Mouse (Mus musculus): Measurements from ENCODE around the gene Vhl. TPM values are rescaled to one million over a fixed set of nuclear protein-coding genes. Genes with fewer than 3 reads are reported as not detected.

The Vhl gene
- total and polyA plus RNA-seq, 3 experiments: 12.0 to 12.5 TPM; not detected in 1

- H3K27me3 ChIP-seq (ENCODE audit: control insufficient read depth in 1 of 2, insufficient read depth in 2 of 2, low read length in 2 of 2): no peaks in the 10 kb centered on the region
- DNase-seq (ENCODE audit: low read depth, low spot score): no peak
- peak overlapping the region; percentile 85 for H3K9ac ChIP-seq (ENCODE audit: control insufficient read depth, low read depth, low read length, poor library complexity, severe bottlenecking)
- peak overlapping the region; percentile 82 to 86 for H3K4me3 ChIP-seq (ENCODE audit: control insufficient read depth in 1 of 2, insufficient read depth in 1 of 2, low read depth in 2 of 2, low read length in 2 of 2)
- peaks cover 3 to 19% of the 10 kb centered on the region in 2 experiments; a peak in 3 of 4 replicates for H3K4me1 ChIP-seq (ENCODE audit: control insufficient read depth in 1 of 2, insufficient read depth in 2 of 2, low read length in 2 of 2)
- peak overlapping the region; percentile 22 for H3K27ac ChIP-seq (ENCODE audit: control insufficient read depth, low read depth, low read length)
- H3K36me3 ChIP-seq (ENCODE audit: control insufficient read depth in 1 of 2, insufficient read depth in 2 of 2, low read length in 2 of 2): peaks cover 4 to 18% of the 10 kb centered on the region in 2 experiments; a peak in 3 of 4 replicates
- H3K79me2 ChIP-seq (ENCODE audit: control insufficient read depth, insufficient read depth, low read length, poor library complexity): peaks cover 34% of the 10 kb centered on the region
- peak; percentile 29; the same call in 1 of the 2 replicates for TF ChIP-seq ELF1 (IDR thresholded peaks at IDR 0.05; ENCODE audit: low read depth, low read length)
- no peak for TF ChIP-seq TCF12 (IDR thresholded peaks at IDR 0.05; ENCODE audit: low read depth, low read length)
- no peak for TF ChIP-seq RCOR1 (IDR thresholded peaks at IDR 0.05; ENCODE audit: low read depth, low read length)
- TF ChIP-seq NELFE (IDR thresholded peaks at IDR 0.05; ENCODE audit: low read depth, low read length): no peak
- no peak for TF ChIP-seq NRF1 (IDR thresholded peaks at IDR 0.05; ENCODE audit: insufficient read depth, low read depth, low read length, poor library complexity, severe bottlenecking)
- peak; percentile 98 for TF ChIP-seq TBP (IDR thresholded peaks at IDR 0.05; ENCODE audit: low read depth, low read length)
- TF ChIP-seq CHD2 (IDR thresholded peaks at IDR 0.05; ENCODE audit: low read length): no peak
- TF ChIP-seq EP300 (IDR thresholded peaks at IDR 0.05; ENCODE audit: low read depth in 1 of 2, low read length in 2 of 2): no peak
- TF ChIP-seq USF1 (IDR thresholded peaks at IDR 0.05; ENCODE audit: low read depth, low read length): no peak
- TF ChIP-seq MXI1 (IDR thresholded peaks at IDR 0.05; ENCODE audit: low read depth, low read length): no peak
- H3K9me3 ChIP-seq (replicated peaks; ENCODE audit: insufficient read depth, low read length): no peaks in the 10 kb centered on the region
Observed at GRCm38 (mm10) chr6:113603993-113604392, 19.8 kb upstream of the Vhl start.

GRCm38 (mm10) chr6:113604432-113605223 is 19.1 kb upstream of the Vhl start, which contains the start of gene Brk1:
Gene Brk1, plus strand, starts transcription at chr6:113604772.
- peaks cover 37% of the 10 kb centered on the region for H3K79me2 ChIP-seq (ENCODE audit: control insufficient read depth, insufficient read depth, low read length, poor library complexity)
- H3K36me3 ChIP-seq (ENCODE audit: control insufficient read depth in 1 of 2, insufficient read depth in 2 of 2, low read length in 2 of 2): peaks cover 4 to 18% of the 10 kb centered on the region in 2 experiments; a peak in 3 of 4 replicates
- H3K9ac ChIP-seq (ENCODE audit: control insufficient read depth, low read depth, low read length, poor library complexity, severe bottlenecking): peak within 1 kb of the TSS; percentile 85
- peak within 1 kb of the TSS; percentile 58 for H3K27ac ChIP-seq (ENCODE audit: control insufficient read depth, low read depth, low read length)
- no peaks in the 10 kb centered on the region for H3K27me3 ChIP-seq (ENCODE audit: control insufficient read depth in 1 of 2, insufficient read depth in 2 of 2, low read length in 2 of 2)
- TF ChIP-seq MXI1 (IDR thresholded peaks at IDR 0.05; ENCODE audit: low read depth, low read length) (peak; percentile 23), GABPA (IDR thresholded peaks at IDR 0.05; ENCODE audit: low read depth, low read length) (no peak), POLR2AphosphoS2 (IDR thresholded peaks at IDR 0.05; ENCODE audit: low read length) (peak; percentile 68), TCF12 (IDR thresholded peaks at IDR 0.05; ENCODE audit: low read depth, low read length) (peak; percentile 32; the same call in 1 of the 2 replicates), ZC3H11A (IDR thresholded peaks at IDR 0.05; ENCODE audit: low read depth, low read length) (no peak), EP300 (IDR thresholded peaks at IDR 0.05; ENCODE audit: low read depth in 1 of 2, low read length in 2 of 2) (no peak), POLR2A (IDR thresholded peaks at IDR 0.05; ENCODE audit: control insufficient read depth in 1 of 2, insufficient read depth in 1 of 2, low read depth in 1 of 2, low read length in 2 of 2, poor library complexity in 1 of 2) (peak; percentile 52 to 90; a peak in 3 of 4 replicates), E2F4 (IDR thresholded peaks at IDR 0.05; ENCODE audit: borderline replicate concordance, low read depth, low read length) (no peak), CTCF (IDR thresholded peaks at IDR 0.05 in 2 of 3, conservative IDR thresholded peaks at IDR 0.05 in 1 of 3; ENCODE audit: control insufficient read depth in 1 of 3, insufficient read depth in 1 of 3, low read depth in 2 of 3, low read length in 3 of 3, poor library complexity in 1 of 3, severe bottlenecking in 1 of 3) (peak in 2 of 3 experiments; percentile 44 to 50; a peak in 4 of 6 replicates), NELFE (IDR thresholded peaks at IDR 0.05; ENCODE audit: low read depth, low read length) (peak; percentile 93), MYC (IDR thresholded peaks at IDR 0.05; ENCODE audit: low read depth, low read length) (no peak; the same call in 1 of the 2 replicates), ETS1 (IDR thresholded peaks at IDR 0.05; ENCODE audit: low read depth, low read length) (0 out of 2 replicates have a peak, but pooled peaks have one; percentile 27), GATA1 (IDR thresholded peaks at IDR 0.05; ENCODE audit: low read depth, low read length) (no peak), RCOR1 (IDR thresholded peaks at IDR 0.05; ENCODE audit: low read depth, low read length) (no peak), KAT2A (conservative IDR thresholded peaks at IDR 0.05; ENCODE audit: low read depth, low read length) (no peak; the same call in 1 of the 2 replicates), USF1 (IDR thresholded peaks at IDR 0.05; ENCODE audit: low read depth, low read length) (no peak), TBP (IDR thresholded peaks at IDR 0.05; ENCODE audit: low read depth, low read length) (peak; percentile 69), NRF1 (IDR thresholded peaks at IDR 0.05; ENCODE audit: insufficient read depth, low read depth, low read length, poor library complexity, severe bottlenecking) (peak; percentile 93), TAL1 (IDR thresholded peaks at IDR 0.05; ENCODE audit: low read length) (no peak), SMC3 (IDR thresholded peaks at IDR 0.05; ENCODE audit: low read depth, low read length) (peak; percentile 25; the same call in 1 of the 2 replicates), SIN3A (IDR thresholded peaks at IDR 0.05; ENCODE audit: low read length) (no peak; the same call in none of the 2 replicates), ELF1 (IDR thresholded peaks at IDR 0.05; ENCODE audit: low read depth, low read length) (no peak), MAZ (IDR thresholded peaks at IDR 0.05; ENCODE audit: low read depth, low read length) (no peak), RAD21 (IDR thresholded peaks at IDR 0.05; ENCODE audit: low read depth, low read length) (no peak; the same call in none of the 2 replicates), MEF2A (IDR thresholded peaks at IDR 0.05; ENCODE audit: extremely low read depth, insufficient replicate concordance, low read depth, low read length, poor library complexity, severe bottlenecking) (no peak), HCFC1 (IDR thresholded peaks at IDR 0.05; ENCODE audit: low read depth, low read length) (peak; percentile 78)
- H3K9me3 ChIP-seq (replicated peaks; ENCODE audit: insufficient read depth, low read length): no peaks in the 10 kb centered on the region
- DNase-seq (ENCODE audit: low read depth, low spot score): peak; percentile 95
- peak within 1 kb of the TSS; percentile 82 to 86 for H3K4me3 ChIP-seq (ENCODE audit: control insufficient read depth in 1 of 2, insufficient read depth in 1 of 2, low read depth in 2 of 2, low read length in 2 of 2)
- peaks cover 3 to 19% of the 10 kb centered on the region in 2 experiments; a peak in 3 of 4 replicates for H3K4me1 ChIP-seq (ENCODE audit: control insufficient read depth in 1 of 2, insufficient read depth in 2 of 2, low read length in 2 of 2)

Data from MEL (cell line).